Mouse (Mus musculus) ES-Bruce4 (cell line): ENCODE measurements around the gene Matk. TPM values are rescaled to one million over a fixed set of nuclear protein-coding genes. Genes with fewer than 3 reads are reported as not detected.

Experiments used
- H3K27ac ChIP-seq: 2 replicates; pipeline ENCODE4 v1.5.1; 2012; ENCODE audit warnings: low read length, inconsistent platforms; ENCODE audit not compliant: insufficient read depth
- H3K27me3 ChIP-seq: 2 replicates; pipeline ENCODE4 v1.6.1; 2012; ENCODE audit warnings: mild to moderate bottlenecking, low read length, inconsistent platforms; ENCODE audit not compliant: control insufficient read depth, poor library complexity, insufficient read depth, severe bottlenecking
- H3K36me3 ChIP-seq: 2 replicates; pipeline ENCODE4 v1.6.1; 2012; ENCODE audit warnings: inconsistent platforms, mild to moderate bottlenecking, low read length, moderate library complexity; ENCODE audit not compliant: control insufficient read depth, poor library complexity, insufficient read depth, severe bottlenecking
- H3K4me1 ChIP-seq: one replicate; pipeline ENCODE4 v1.8.1; 2011; ENCODE audit warnings: low read length; ENCODE audit not compliant: control insufficient read depth, insufficient read depth
- H3K4me3 ChIP-seq: 2 replicates; pipeline ENCODE4 v1.5.1; 2011; ENCODE audit warnings: low read depth, mild to moderate bottlenecking, low read length
- H3K9ac ChIP-seq: 2 replicates; pipeline ENCODE4 v1.6.1; 2012; ENCODE audit warnings: low read depth, mild to moderate bottlenecking, inconsistent platforms; ENCODE audit not compliant: poor library complexity, severe bottlenecking
- H3K9me3 ChIP-seq: replicated peaks from 2 replicates; pipeline ENCODE4 v1.6.1; 2012; ENCODE audit warnings: mild to moderate bottlenecking, low read length, inconsistent platforms; ENCODE audit not compliant: control insufficient read depth, poor library complexity, insufficient read depth, severe bottlenecking
- CTCF ChIP-seq: IDR thresholded peaks from one replicate; pipeline ENCODE4 v1.8.1; 2011; ENCODE audit warnings: low read depth, low read length
- EP300 ChIP-seq: IDR thresholded peaks from 2 replicates; pipeline ENCODE4 v1.6.1; 2011; ENCODE audit warnings: low read depth, low read length; ENCODE audit not compliant: insufficient read depth
- POLR2A ChIP-seq: IDR thresholded peaks from one replicate; pipeline ENCODE4 v1.8.1; 2011; ENCODE audit warnings: low read length; ENCODE audit not compliant: insufficient read depth
- polyA plus RNA-seq: library from polyadenylated mRNA; stranded (reverse); fragments of >200 nt; gene quantifications from 2 replicates; pipeline ENCODE4 v1.2.4, GENCODE M21; 2011; ENCODE audit warnings: low read depth; ENCODE audit not compliant: missing spikeins, insufficient read depth, insufficient read length

Matk gene
- polyA plus RNA-seq, 1 experiment = 1.1 TPM

DNA sequence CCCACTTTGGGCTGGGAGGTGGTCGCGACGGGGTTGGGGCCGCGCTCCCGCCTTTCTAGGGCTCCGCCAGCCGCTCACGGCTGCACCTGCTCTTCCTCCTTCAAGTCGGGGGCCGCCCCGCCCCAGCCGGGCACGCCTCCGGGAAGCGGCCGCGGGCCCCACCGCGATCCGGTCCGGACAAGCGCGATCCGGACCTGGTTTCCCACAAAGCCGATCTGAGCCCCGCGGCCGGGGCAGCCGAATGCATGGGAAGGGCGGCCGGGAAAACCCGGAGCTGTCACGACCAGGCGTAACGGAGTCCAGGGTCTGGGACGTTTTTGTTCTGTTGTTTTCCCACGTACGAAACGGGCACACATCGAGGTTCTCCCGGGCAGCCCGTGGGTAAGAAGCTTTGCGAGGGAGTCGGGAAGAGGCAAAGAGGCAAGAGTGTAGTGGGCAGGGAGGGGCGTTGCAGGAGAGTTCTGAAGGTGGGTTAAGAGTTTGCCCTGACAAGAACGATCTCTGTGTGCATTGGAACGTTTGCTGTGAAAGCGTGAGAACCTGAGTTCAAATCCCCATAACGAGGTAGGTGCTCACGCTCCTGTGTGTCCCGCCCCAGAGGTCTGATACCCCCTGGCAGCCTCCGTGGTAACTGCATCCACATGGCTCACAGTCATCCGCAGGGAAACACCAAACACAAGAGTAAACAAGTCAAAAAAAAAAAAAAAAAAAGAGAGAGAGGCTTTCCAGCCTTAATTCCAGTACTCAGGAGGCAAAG lies 33.1 kb downstream of the Matk start:
- TF ChIP-seq POLR2A (no peak), EP300 (no peak)
- Histone ChIP-seq H3K9me3 (no peaks in the 10 kb centered on the region), H3K27ac (peak overlapping the region; percentile 35; the same call in 1 of the 2 replicates), H3K27me3 (no peaks in the 10 kb centered on the region), H3K4me3 (peak overlapping the region; percentile 90), H3K9ac (peak overlapping the region; percentile 58), H3K36me3 (no peaks in the 10 kb centered on the region), H3K4me1 (peaks cover 7% of the 10 kb centered on the region)

DNA sequence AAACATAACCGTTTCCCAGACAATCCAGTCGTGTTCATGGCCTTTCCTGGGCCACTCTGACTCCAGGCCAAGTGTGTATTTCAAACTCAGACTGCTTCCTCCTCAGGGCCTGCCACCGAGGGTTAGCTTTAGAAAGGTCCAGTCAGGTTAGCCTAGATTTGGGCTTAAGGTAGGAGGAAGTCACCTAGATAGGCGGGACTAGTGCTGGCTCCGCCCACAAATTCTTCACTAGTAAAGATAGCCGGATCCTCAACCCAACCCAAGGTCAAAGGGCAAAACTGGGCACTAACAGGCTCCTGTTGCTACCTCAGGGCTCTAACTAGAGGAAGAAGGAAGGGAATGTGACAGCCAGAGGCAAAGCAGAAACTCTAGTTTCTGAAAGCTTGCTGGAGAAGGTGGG lies 33.9 kb downstream of the Matk start:
- 0 out of 2 replicates have a peak overlapping the region, but pooled peaks have one; percentile 35 for H3K27ac ChIP-seq
- H3K4me3 ChIP-seq = peak overlapping the region; percentile 90; the same call in 1 of the 2 replicates
- H3K36me3 ChIP-seq = no peaks in the 10 kb centered on the region
- peaks cover 7% of the 10 kb centered on the region for H3K4me1 ChIP-seq
- H3K9ac ChIP-seq = peak overlapping the region; percentile 58; the same call in 1 of the 2 replicates
- no peaks in the 10 kb centered on the region for H3K27me3 ChIP-seq
- no peaks in the 10 kb centered on the region for H3K9me3 ChIP-seq
- TF ChIP-seq POLR2A = no peak
- no peak for TF ChIP-seq CTCF
- TF ChIP-seq EP300 = no peak

DNA sequence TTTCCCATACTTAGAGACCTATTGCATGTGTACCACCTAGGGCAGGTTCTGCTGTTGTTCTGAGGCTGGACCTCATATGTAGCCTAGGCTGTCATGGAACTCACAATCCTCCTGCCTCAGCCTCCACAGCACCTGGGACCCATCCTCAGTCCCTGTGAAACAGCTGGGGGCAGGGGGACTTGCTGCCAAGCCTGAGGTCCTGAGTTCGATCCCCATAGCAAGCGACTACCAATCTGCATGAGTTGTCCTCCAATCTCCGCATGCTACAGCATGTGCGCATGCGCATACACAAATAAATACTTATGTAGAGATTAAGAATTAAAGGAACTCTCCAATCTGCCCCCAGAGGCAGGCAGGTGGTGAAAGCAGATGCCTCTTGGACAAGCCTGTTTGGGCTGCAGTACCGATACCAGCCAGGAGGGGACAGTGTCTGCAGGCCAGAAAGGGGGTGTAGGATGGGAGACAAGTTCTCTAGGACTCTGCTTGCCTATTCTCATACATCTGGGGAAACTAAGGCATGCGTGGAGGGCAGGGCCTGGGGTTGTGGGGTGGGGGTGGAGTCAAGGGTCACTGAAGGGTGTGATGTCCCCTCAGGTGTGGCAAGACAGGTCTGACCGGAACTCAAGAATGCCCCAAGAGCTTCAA lies 34.9 kb downstream of the Matk start:
- H3K9ac ChIP-seq = no peak overlapping the region
- H3K27me3 ChIP-seq = no peaks in the 10 kb centered on the region
- H3K36me3 ChIP-seq = no peaks in the 10 kb centered on the region
- TF ChIP-seq CTCF (no peak), POLR2A (no peak), EP300 (no peak)
- peaks cover 7% of the 10 kb centered on the region for H3K4me1 ChIP-seq
- H3K4me3 ChIP-seq = peak overlapping the region; percentile 32; the same call in 1 of the 2 replicates
- H3K9me3 ChIP-seq = no peaks in the 10 kb centered on the region
- H3K27ac ChIP-seq = no peak overlapping the region

DNA sequence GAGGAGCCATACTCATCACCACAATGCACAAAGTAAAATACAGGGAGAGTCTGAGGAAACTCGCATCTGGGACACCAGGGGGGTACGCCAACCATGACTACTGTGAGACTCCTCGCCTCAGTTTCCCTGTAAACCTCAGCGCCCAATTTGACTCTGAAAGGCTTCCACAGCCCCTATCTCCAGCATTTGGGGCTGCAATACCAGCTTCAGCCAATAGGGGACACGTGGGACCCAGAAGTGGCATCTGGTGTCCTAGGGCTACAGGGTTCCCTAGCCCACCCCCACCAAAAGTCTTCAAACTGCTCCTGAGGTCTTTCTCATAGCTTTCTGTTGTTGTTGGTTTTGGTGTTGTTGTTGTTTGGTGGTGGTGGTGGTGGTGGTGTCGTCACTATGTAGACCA lies 35.9 kb downstream of the Matk start:
- H3K27ac ChIP-seq = 0 out of 2 replicates have a peak overlapping the region, but pooled peaks have one; percentile 2
- peaks cover 5% of the 10 kb centered on the region for H3K4me1 ChIP-seq
- no peak overlapping the region for H3K9ac ChIP-seq
- H3K4me3 ChIP-seq = peak overlapping the region; percentile 32; the same call in 1 of the 2 replicates
- no peak for TF ChIP-seq POLR2A
- TF ChIP-seq EP300 = no peak
- no peak for TF ChIP-seq CTCF
- no peaks in the 10 kb centered on the region for H3K27me3 ChIP-seq
- no peaks in the 10 kb centered on the region for H3K36me3 ChIP-seq
- H3K9me3 ChIP-seq = no peaks in the 10 kb centered on the region

DNA sequence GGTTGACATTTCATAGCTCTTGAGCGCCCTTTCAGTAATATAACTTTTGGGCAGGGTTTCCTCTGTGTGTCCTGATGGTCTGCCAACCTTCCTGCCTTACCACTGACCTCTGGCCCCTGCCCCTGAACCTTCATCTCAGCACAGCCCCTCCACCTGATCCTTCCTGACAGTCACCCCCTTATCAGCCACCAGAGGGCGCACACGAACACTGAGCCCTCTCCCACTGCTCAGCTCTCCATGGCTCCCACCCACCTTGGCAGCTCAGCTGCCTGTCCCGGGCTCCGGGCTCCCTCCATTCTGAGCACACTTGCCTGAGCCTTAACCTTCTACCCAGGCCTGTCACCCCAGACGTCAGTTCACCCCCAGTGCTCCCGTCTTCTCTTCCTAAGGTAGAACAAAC lies 36.5 kb downstream of the Matk start:
- Histone ChIP-seq H3K27ac (no peak overlapping the region), H3K4me1 (peaks cover 2% of the 10 kb centered on the region), H3K36me3 (no peaks in the 10 kb centered on the region), H3K27me3 (no peaks in the 10 kb centered on the region), H3K4me3 (no peak overlapping the region), H3K9me3 (no peaks in the 10 kb centered on the region), H3K9ac (no peak overlapping the region)
- no peak for TF ChIP-seq POLR2A
- TF ChIP-seq CTCF = no peak
- TF ChIP-seq EP300 = no peak

DNA sequence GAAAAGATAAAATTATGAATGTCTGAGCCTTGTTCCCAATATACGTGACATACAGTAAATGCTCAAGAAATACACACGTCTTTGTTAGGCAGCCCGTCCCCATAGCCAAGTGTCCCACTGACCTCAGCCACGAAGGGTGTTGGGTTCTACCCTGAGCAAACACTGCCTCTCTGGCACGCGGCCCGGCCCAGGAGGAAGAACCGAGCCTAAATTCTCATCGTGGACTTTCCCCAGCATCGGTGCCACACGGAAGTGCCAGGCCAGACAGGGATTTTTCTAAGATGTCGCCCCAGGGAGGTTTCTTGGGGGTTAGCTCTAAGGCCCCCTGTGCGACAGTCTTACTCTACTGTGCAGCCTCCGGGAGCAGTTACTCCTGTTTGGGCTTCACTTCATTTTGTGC lies 37.1 kb downstream of the Matk start:
- Histone ChIP-seq H3K4me1 (peaks cover 5% of the 10 kb centered on the region), H3K9me3 (no peaks in the 10 kb centered on the region), H3K9ac (no peak overlapping the region), H3K4me3 (no peak overlapping the region), H3K27me3 (no peaks in the 10 kb centered on the region), H3K36me3 (no peaks in the 10 kb centered on the region), H3K27ac (no peak overlapping the region)
- TF ChIP-seq EP300 (no peak), CTCF (no peak), POLR2A (no peak)
